8 mouse cellular contexts compared by ENCODE assay signal in genomic region chr7:112336213-112336631, GRCm38 (mm10).
DNase-seq lines count a peak whose midpoint lies in the region; ATAC-seq and TF ChIP-seq lines count a peak whose summit lies in the region.

No protein-coding gene starts in this region.

- TF ChIP-seq CTCF in lung, postnatal 0 days (IDR thresholded peaks at IDR 0.05): no peak
- TF ChIP-seq CTCF in lung, adult 2 months (IDR thresholded peaks at IDR 0.05; ENCODE audit: insufficient read depth, low read length): no peak

- no peak overlapping the region for H3K4me2 ChIP-seq in lung, postnatal 0 days (replicated peaks; ENCODE audit: low read depth, low read length)
- peak overlapping the region; percentile 28 for H3K4me2 ChIP-seq in intestine, embryonic 14.5 days (ENCODE audit: low read length)

- no peaks in the 10 kb centered on the region for H3K27me3 ChIP-seq in lung, postnatal 0 days (replicated peaks; ENCODE audit: insufficient read depth, low read length)
- H3K27me3 ChIP-seq in intestine, embryonic 14.5 days (replicated peaks; ENCODE audit: control insufficient read depth, insufficient read depth, low read length): no peaks in the 10 kb centered on the region

- H3K9me3 ChIP-seq in lung, postnatal 0 days (ENCODE audit: low read length): no peaks in the 10 kb centered on the region
- no peaks in the 10 kb centered on the region for H3K9me3 ChIP-seq in intestine, embryonic 14.5 days (ENCODE audit: control insufficient read depth, low read length)

- H3K36me3 ChIP-seq in lung, postnatal 0 days (ENCODE audit: insufficient read depth, low read length): peaks cover 21% of the 10 kb centered on the region
- 0 out of 2 replicates have a peak, but pooled peaks cover 2% of the 10 kb centered on the region for H3K36me3 ChIP-seq in intestine, embryonic 14.5 days (ENCODE audit: control insufficient read depth, insufficient read depth, low read length)

- H3K4me1 ChIP-seq in lung, postnatal 0 days (ENCODE audit: insufficient read depth, low read depth, low read length): no peaks in the 10 kb centered on the region
- peaks cover 5% of the 10 kb centered on the region; the same call in 1 of the 2 replicates for H3K4me1 ChIP-seq in lung, adult 2 months (ENCODE audit: control insufficient read depth, insufficient read depth, low read length)
- H3K4me1 ChIP-seq in intestine, embryonic 14.5 days (replicated peaks; ENCODE audit: control insufficient read depth, insufficient read depth, low read length): peaks cover 14% of the 10 kb centered on the region

- TF ChIP-seq POLR2A in lung, adult 2 months (IDR thresholded peaks at IDR 0.05; ENCODE audit: borderline replicate concordance, extremely low read depth, low read depth, low read length): no peak

- no peak overlapping the region for H3K4me3 ChIP-seq in lung, postnatal 0 days (ENCODE audit: low read depth, low read length)
- no peak overlapping the region for H3K4me3 ChIP-seq in lung, adult 2 months (replicated peaks; ENCODE audit: extremely low read depth, low read depth, low read length)
- no peak overlapping the region for H3K4me3 ChIP-seq in intestine, embryonic 14.5 days (ENCODE audit: low read depth, low read length)

- TF ChIP-seq EP300 in lung, postnatal 0 days (IDR thresholded peaks at IDR 0.05): no peak

- DNase-seq in lung, postnatal 0 days (ENCODE audit: low spot score): no peak
- no peak for DNase-seq in lung, adult 2 months
- peak; percentile 79 for DNase-seq in gastrocnemius, adult 18-20 months (ENCODE audit: low spot score)
- no peak for DNase-seq in intestine, embryonic 14.5 days (ENCODE audit: low spot score)
- peak; percentile 43 to 78 for DNase-seq in lung, postnatal 4 days
- no peak for DNase-seq in thymus, postnatal 14 days
- DNase-seq in thymus, postnatal 36 days: no peak

- no peak overlapping the region for H3K27ac ChIP-seq in lung, postnatal 0 days (ENCODE audit: low read length)
- peak overlapping the region; percentile 70 for H3K27ac ChIP-seq in intestine, embryonic 14.5 days (ENCODE audit: low read depth)

- ATAC-seq in lung, postnatal 0 days: peak; percentile 18; the same call in 1 of the 2 replicates
- ATAC-seq in intestine, embryonic 14.5 days (replicated peaks; ENCODE audit: low FRiP score, low TSS enrichment, low read depth): no peak
- no peak for ATAC-seq in granulocyte monocyte progenitor cell, adult 5-6 weeks (replicated peaks; ENCODE audit: poor library complexity, severe bottlenecking)

- H3K9ac ChIP-seq in lung, postnatal 0 days (replicated peaks; ENCODE audit: low read depth): no peak overlapping the region
- H3K9ac ChIP-seq in intestine, embryonic 14.5 days (ENCODE audit: low read length): no peak overlapping the region

- 61% methylated on average over 6 of the region's 6 CpGs for WGBS in lung, postnatal 0 days
- 61% methylated on average over 6 of the region's 6 CpGs for WGBS in lung, adult 2 months
- 46% methylated on average over 6 of the region's 6 CpGs for WGBS in intestine, embryonic 14.5 days

Comparison
In these comparisons a context has a peak if more than half of its experiments do, and no peak if none do; other contexts are left out.
1. DNase-seq: peak in gastrocnemius, adult 18-20 months (single experiment) and lung, postnatal 4 days (2 of 2); none in lung, postnatal 0 days (single experiment), lung, adult 2 months (single experiment), intestine, embryonic 14.5 days (single experiment), thymus, postnatal 14 days (single experiment) and thymus, postnatal 36 days (0 of 2).